Mouse (Mus musculus): ENCODE results near the gene Lsm5.

Gene Lsm5

GRCm38 (mm10) chr6:56703931-56704900 lies at the start of gene Lsm5:
TSS of gene Lsm5 (minus strand) at chr6:56704710.
- DNase-seq (ENCODE audit: low spot score), result peak; percentile 89

- no peak for DNase-seq (ENCODE audit: low spot score)
Observed at GRCm38 (mm10) chr6:56753719-56754118, 49.2 kb upstream of the Lsm5 start.

- no peak for DNase-seq (ENCODE audit: low spot score)
Observed at GRCm38 (mm10) chr6:56745950-56746543, 41.5 kb upstream of the Lsm5 start.

GRCm38 (mm10) chr6:56732545-56732944 lies 28.0 kb upstream of the Lsm5 start:
- DNase-seq (ENCODE audit: low spot score), result no peak

GRCm38 (mm10) chr6:56720877-56721276 lies 16.4 kb upstream of the Lsm5 start:
- DNase-seq (ENCODE audit: low spot score), result no peak

GRCm38 (mm10) chr6:56719071-56719470 lies 14.6 kb upstream of the Lsm5 start:
- DNase-seq (ENCODE audit: low spot score), result no peak

GRCm38 (mm10) chr6:56715270-56715666 lies 10.8 kb upstream of the Lsm5 start:
- DNase-seq (ENCODE audit: low spot score), result peak; percentile 83

GRCm38 (mm10) chr6:56714574-56715269 lies 10.2 kb upstream of the Lsm5 start, which contains the start of gene Avl9:
TSS of gene Avl9 (plus strand) at chr6:56714899.
- peak; percentile 99 for DNase-seq (ENCODE audit: low spot score)

- DNase-seq (ENCODE audit: low spot score), result no peak
Observed at GRCm38 (mm10) chr6:56714186-56714573, 9.7 kb upstream of the Lsm5 start.

GRCm38 (mm10) chr6:56692445-56692844 lies 12.1 kb downstream of the Lsm5 start:
- DNase-seq (ENCODE audit: low spot score), result no peak

- peak; percentile 56 for DNase-seq (ENCODE audit: low spot score)
Observed at GRCm38 (mm10) chr6:56691205-56691604, 13.3 kb downstream of the Lsm5 start.

GRCm38 (mm10) chr6:56688238-56688637 lies 16.3 kb downstream of the Lsm5 start:
- DNase-seq (ENCODE audit: low spot score), result no peak

GRCm38 (mm10) chr6:56664410-56664809 lies 40.1 kb downstream of the Lsm5 start:
- no peak for DNase-seq (ENCODE audit: low spot score)

- no peak for DNase-seq (ENCODE audit: low spot score)
Observed at GRCm38 (mm10) chr6:56655393-56655792, 49.1 kb downstream of the Lsm5 start.

- no peak for DNase-seq (ENCODE audit: low spot score)
Observed at GRCm38 (mm10) chr6:56652121-56652592, 52.4 kb downstream of the Lsm5 start.
